Mouse (Mus musculus) CH12.LX (cell line): Measurements from ENCODE around the gene Hk2. TPM values are rescaled to one million over a fixed set of nuclear protein-coding genes. Genes with fewer than 3 reads are reported as not detected.
A peak's percentile ranks its signal among the peaks of the same experiment; 100 is the strongest.

Experiments
- DNase-seq: peaks from one replicate; pipeline ENCODE4 v3.0.0-alpha.2; 2013; ENCODE audit errors: extremely low read depth
- H3K27ac ChIP-seq: 2 replicates; pipeline ENCODE4 v1.5.1; 2012; ENCODE audit warnings: low read depth, mild to moderate bottlenecking, control low read depth, moderate library complexity; ENCODE audit not compliant: insufficient read depth
- H3K27me3 ChIP-seq: replicated peaks from 2 replicates; pipeline ENCODE3; 2012; ENCODE audit warnings: inconsistent platforms
- H3K36me3 ChIP-seq, 2 experiments: replicated peaks in 1 of 2; 2 replicates each; pipeline versions ENCODE3 to v1.6.1; 2012; ENCODE audit warnings: inconsistent platforms in 1 of 2, low read length in 1 of 2, mild to moderate bottlenecking in 1 of 2, mixed read lengths in 1 of 2, moderate library complexity in 1 of 2; ENCODE audit not compliant: control insufficient read depth in 1 of 2, insufficient read depth in 1 of 2
- H3K4me1 ChIP-seq, 2 experiments: 2 replicates each; pipeline ENCODE4 v1.6.1; 2012; ENCODE audit warnings: inconsistent platforms in 1 of 2, moderate library complexity in 1 of 2; ENCODE audit not compliant: insufficient read depth in 2 of 2, control insufficient read depth in 1 of 2
- H3K4me2 ChIP-seq: 2 replicates; pipeline ENCODE4 v1.6.1; 2012; ENCODE audit warnings: low read depth, mild to moderate bottlenecking, control low read depth; ENCODE audit not compliant: poor library complexity, insufficient read depth, severe bottlenecking
- H3K4me3 ChIP-seq, 3 experiments: fragments of 150-350 bp in 1 of 3; sonication (generic) in 1 of 3; replicated peaks in 1 of 3; 2 replicates each; pipeline versions ENCODE3 to v1.5.1; 2011 to 2012; ENCODE audit warnings: low read depth in 2 of 3, low read length in 2 of 3, mild to moderate bottlenecking in 2 of 3, moderate library complexity in 2 of 3, control low read depth in 1 of 3, improper control_type of control experiment in 1 of 3, inconsistent platforms in 1 of 3, mixed read lengths in 1 of 3; ENCODE audit not compliant: poor library complexity in 1 of 3
- H3K79me2 ChIP-seq: replicated peaks from 2 replicates; pipeline ENCODE4 v1.6.1; 2012; ENCODE audit warnings: mild to moderate bottlenecking, moderate library complexity; ENCODE audit not compliant: control insufficient read depth, poor library complexity, insufficient read depth, severe bottlenecking; ENCODE audit errors: extremely low read depth
- H3K9ac ChIP-seq: 2 replicates; pipeline ENCODE4 v1.6.1; 2012; ENCODE audit warnings: low read depth, mild to moderate bottlenecking, control low read depth, moderate library complexity; ENCODE audit not compliant: insufficient read depth
- H3K9me3 ChIP-seq: replicated peaks from 2 replicates; pipeline ENCODE3; 2012; ENCODE audit warnings: low read length, inconsistent platforms, mixed read lengths
- BHLHE40 ChIP-seq: IDR thresholded peaks from 2 replicates; pipeline ENCODE4 v1.6.1; 2011; ENCODE audit warnings: mild to moderate bottlenecking, low read depth, low read length, improper control_type of control experiment
- CHD1 ChIP-seq: IDR thresholded peaks from 2 replicates; pipeline ENCODE4 v1.6.1; 2012; ENCODE audit warnings: low read depth, low read length, improper control_type of control experiment, inconsistent platforms
- CTCF ChIP-seq, 2 experiments: IDR thresholded peaks in 1 of 2; conservative IDR thresholded peaks in 1 of 2; 2 replicates each; pipeline ENCODE4 v1.5.1; 2011 to 2012; ENCODE audit warnings: low read depth in 2 of 2, low read length in 2 of 2, improper control_type of control experiment in 1 of 2, inconsistent platforms in 1 of 2, mild to moderate bottlenecking in 1 of 2, moderate library complexity in 1 of 2
- E2F4 ChIP-seq: IDR thresholded peaks from 2 replicates; pipeline ENCODE4 v1.6.1; 2011; ENCODE audit warnings: low read depth, low read length, improper control_type of control experiment; ENCODE audit not compliant: insufficient replicate concordance
- ELF1 ChIP-seq: IDR thresholded peaks from 2 replicates; pipeline ENCODE4 v1.6.1; 2014; ENCODE audit warnings: low read depth, mild to moderate bottlenecking, inconsistent platforms, low read length, improper control_type of control experiment
- EP300 ChIP-seq: IDR thresholded peaks from 2 replicates; pipeline ENCODE4 v1.6.1; 2011; ENCODE audit warnings: low read length, improper control_type of control experiment
- ETS1 ChIP-seq: conservative IDR thresholded peaks from 2 replicates; pipeline ENCODE4 v1.6.1; 2012; ENCODE audit warnings: low read depth, mild to moderate bottlenecking, inconsistent platforms, low read length, improper control_type of control experiment, moderate library complexity
- HCFC1 ChIP-seq: IDR thresholded peaks from 2 replicates; pipeline ENCODE4 v1.6.1; 2012; ENCODE audit warnings: low read depth, mild to moderate bottlenecking, inconsistent platforms, low read length, improper control_type of control experiment
- IRF4 ChIP-seq: IDR thresholded peaks from 2 replicates; pipeline ENCODE4 v1.6.1; 2014; ENCODE audit warnings: low read depth, mild to moderate bottlenecking, inconsistent platforms, low read length, improper control_type of control experiment
- JUN ChIP-seq: IDR thresholded peaks from 2 replicates; pipeline ENCODE4 v1.6.1; 2011; ENCODE audit warnings: low read depth, mild to moderate bottlenecking, low read length, improper control_type of control experiment, moderate library complexity; ENCODE audit not compliant: insufficient read depth
- JUND ChIP-seq: conservative IDR thresholded peaks from 2 replicates; pipeline ENCODE4 v1.6.1; 2011; ENCODE audit warnings: low read depth, low read length, improper control_type of control experiment
- KAT2A ChIP-seq: IDR thresholded peaks from 2 replicates; pipeline ENCODE4 v1.6.1; 2012; ENCODE audit warnings: low read length, improper control_type of control experiment, inconsistent platforms; ENCODE audit not compliant: insufficient replicate concordance
- MAX ChIP-seq: IDR thresholded peaks from 2 replicates; pipeline ENCODE4 v1.6.1; 2011; ENCODE audit warnings: low read length, improper control_type of control experiment
- MAZ ChIP-seq: IDR thresholded peaks from 2 replicates; pipeline ENCODE4 v1.6.1; 2012; ENCODE audit warnings: low read depth, mild to moderate bottlenecking, inconsistent platforms, low read length, improper control_type of control experiment, moderate library complexity
- MEF2A ChIP-seq: IDR thresholded peaks from 2 replicates; pipeline ENCODE4 v1.6.1; 2014; ENCODE audit warnings: low read depth, mild to moderate bottlenecking, inconsistent platforms, low read length, improper control_type of control experiment, borderline replicate concordance
- MYC ChIP-seq: IDR thresholded peaks from 2 replicates; pipeline ENCODE4 v1.6.1; 2011; ENCODE audit warnings: low read depth, mild to moderate bottlenecking, improper control_type of control experiment, low read length
- NELFE ChIP-seq: IDR thresholded peaks from 2 replicates; pipeline ENCODE4 v1.6.1; 2011; ENCODE audit warnings: low read depth, low read length, improper control_type of control experiment
- NRF1 ChIP-seq: IDR thresholded peaks from 2 replicates; pipeline ENCODE4 v1.6.1; 2014; ENCODE audit warnings: low read depth, mild to moderate bottlenecking, inconsistent platforms, low read length, improper control_type of control experiment, moderate library complexity
- PAX5 ChIP-seq: IDR thresholded peaks from 2 replicates; pipeline ENCODE4 v1.6.1; 2012; ENCODE audit warnings: low read length, inconsistent platforms, mixed read lengths
- POLR2A ChIP-seq: IDR thresholded peaks from 2 replicates; pipeline ENCODE4 v1.6.1; 2011; ENCODE audit warnings: low read depth, mild to moderate bottlenecking, improper control_type of control experiment, low read length
- POLR2AphosphoS2 ChIP-seq: IDR thresholded peaks from 2 replicates; pipeline ENCODE4 v1.6.1; 2011; ENCODE audit warnings: low read depth, low read length, improper control_type of control experiment
- RAD21 ChIP-seq: IDR thresholded peaks from 2 replicates; pipeline ENCODE4 v1.6.1; 2011; ENCODE audit warnings: low read depth, mild to moderate bottlenecking, low read length, improper control_type of control experiment, moderate library complexity
- RCOR1 ChIP-seq: conservative IDR thresholded peaks from 2 replicates; pipeline ENCODE4 v1.6.1; 2012; ENCODE audit warnings: low read depth, mild to moderate bottlenecking, inconsistent platforms, low read length, improper control_type of control experiment
- SMC3 ChIP-seq: IDR thresholded peaks from 2 replicates; pipeline ENCODE4 v1.6.1; 2011; ENCODE audit warnings: low read depth, low read length, improper control_type of control experiment
- TCF12 ChIP-seq: IDR thresholded peaks from 2 replicates; pipeline ENCODE4 v1.6.1; 2014; ENCODE audit warnings: low read depth, mild to moderate bottlenecking, inconsistent platforms, low read length, improper control_type of control experiment
- UBTF ChIP-seq: IDR thresholded peaks from 2 replicates; pipeline ENCODE4 v1.6.1; 2012; ENCODE audit warnings: low read depth, mild to moderate bottlenecking, inconsistent platforms, low read length, improper control_type of control experiment, moderate library complexity
- USF1 ChIP-seq: IDR thresholded peaks from 2 replicates; pipeline ENCODE4 v1.6.1; 2014; ENCODE audit warnings: low read depth, mild to moderate bottlenecking, inconsistent platforms, low read length, improper control_type of control experiment
- ZC3H11A ChIP-seq: IDR thresholded peaks from 2 replicates; pipeline ENCODE4 v1.6.1; 2012; ENCODE audit warnings: low read depth, mild to moderate bottlenecking, inconsistent platforms, low read length, improper control_type of control experiment
- ZKSCAN1 ChIP-seq: IDR thresholded peaks from 2 replicates; pipeline ENCODE4 v1.6.1; 2012; ENCODE audit warnings: low read depth, inconsistent platforms, low read length, improper control_type of control experiment, borderline replicate concordance
- ZMIZ1 ChIP-seq: IDR thresholded peaks from 2 replicates; pipeline ENCODE4 v1.6.1; 2012; ENCODE audit warnings: low read depth, mild to moderate bottlenecking, inconsistent platforms, low read length, improper control_type of control experiment
- ZNF384 ChIP-seq: IDR thresholded peaks from 2 replicates; pipeline ENCODE4 v1.6.1; 2012; ENCODE audit warnings: low read depth, low read length, improper control_type of control experiment, inconsistent platforms
- dilution Hi-C: fragments of 300-500 bp; cut with MboI; formaldehyde crosslinking; loops from 2 replicates; pipeline ENCODE4 v1.14.3; 2020; ENCODE audit warnings: low sequenced_read_pairs; ENCODE audit not compliant: extremely low pct_unique_long_range_greater_than_20kb, extremely low pct_ligation_motif_present
- in situ Hi-C: fragments of 300-500 bp; cut with MboI; formaldehyde crosslinking; loops from 3 replicates; pipeline ENCODE4 v1.14.3; 2019; ENCODE audit warnings: low sequenced_read_pairs, low pct_ligation_motif_present, low pct_unique_long_range_greater_than_20kb, mixed read lengths
- polyA plus RNA-seq: library from polyadenylated mRNA; unstranded; fragments of >175 nt; gene quantifications from 2 replicates; pipeline ENCODE4 v1.2.1, GENCODE M21; 2012; ENCODE audit warnings: low read depth; ENCODE audit not compliant: insufficient read length
- total RNA-seq, 2 experiments: library from RNA; depleted of rRNA; stranded (reverse); fragments of 300-350 nt in 1 of 2; fragments of >200 nt in 1 of 2; gene quantifications; 2 replicates each; pipeline ENCODE4 v1.2.3; 2012 to 2014

Gene Hk2
- total and polyA plus RNA-seq, 3 experiments, result 64.2 to 149 (median 75.3) TPM

GRCm38 (mm10) chr6:82754769-82755168 lies 19.5 kb downstream of the Hk2 start:
- Histone ChIP-seq H3K27ac (peak overlapping the region; percentile 99), H3K4me1 (peaks cover 33 to 71% of the 10 kb centered on the region in 2 experiments), H3K36me3 (peaks cover 51 to 67% of the 10 kb centered on the region in 2 experiments), H3K9me3 (peaks cover 14% of the 10 kb centered on the region), H3K79me2 (peaks cover 78% of the 10 kb centered on the region), H3K9ac (peak overlapping the region; percentile 43), H3K27me3 (no peaks in the 10 kb centered on the region)
- TF ChIP-seq MAX, result no peak
- peak; percentile 33; the same call in 1 of the 2 replicates for TF ChIP-seq JUN
- peak; percentile 67; the same call in 1 of the 2 replicates for TF ChIP-seq EP300
- no peak for TF ChIP-seq UBTF
- TF ChIP-seq RCOR1, result no peak
- TF ChIP-seq IRF4, result peak; percentile 91
- TF ChIP-seq ETS1, result peak; percentile 25; the same call in 1 of the 2 replicates
- no peak for TF ChIP-seq MAZ
- no peak for TF ChIP-seq CHD1
- no peak for TF ChIP-seq MYC
- peak; percentile 90 for TF ChIP-seq TCF12
- 0 out of 2 replicates have a peak, but pooled peaks have one; percentile 12 for TF ChIP-seq POLR2A
- TF ChIP-seq ZC3H11A, result no peak
- no peak for TF ChIP-seq KAT2A
- TF ChIP-seq NELFE, result no peak
- TF ChIP-seq PAX5, result no peak
- peak; percentile 70 for TF ChIP-seq JUND
- TF ChIP-seq MEF2A, result peak; percentile 54; the same call in 1 of the 2 replicates
- TF ChIP-seq ELF1, result no peak
- TF ChIP-seq BHLHE40, result peak; percentile 59
- no peak for TF ChIP-seq HCFC1
- TF ChIP-seq SMC3, result no peak
- no peak for TF ChIP-seq E2F4
- no peak for TF ChIP-seq ZKSCAN1
- no peak for TF ChIP-seq ZNF384
- TF ChIP-seq USF1, result no peak
- TF ChIP-seq POLR2AphosphoS2, result no peak
- no peak for TF ChIP-seq CTCF (conservative IDR thresholded peaks at IDR 0.05 in 1 of 2, IDR thresholded peaks at IDR 0.05 in 1 of 2; ENCODE audit: low read depth in 2 of 2, low read length in 2 of 2)
- TF ChIP-seq ZMIZ1, result no peak
- no peak for TF ChIP-seq RAD21
- TF ChIP-seq NRF1, result no peak
- TF ChIP-seq, all 38 proteins: peak for 9
- in situ Hi-C loops (no loop called here), dilution Hi-C loops (no loop called here)
- peak; percentile 62 for DNase-seq
- peak overlapping the region in 1 of 3 experiments; percentile 9 for H3K4me3 ChIP-seq
- peak overlapping the region; percentile 93 for H3K4me2 ChIP-seq
